Mouse (Mus musculus) MEL (cell line): Measurements from ENCODE around the gene Grsf1. TPM values are rescaled to one million over a fixed set of nuclear protein-coding genes. Genes with fewer than 3 reads are reported as not detected.

Source experiments
- DNase-seq: peaks from one replicate; pipeline ENCODE4 v3.0.0; 2011; ENCODE audit warnings: low read depth, low spot score
- H3K27ac ChIP-seq: 2 replicates; pipeline ENCODE4 v1.5.1; 2012; ENCODE audit warnings: low read depth, mild to moderate bottlenecking, control low read depth, low read length, moderate library complexity; ENCODE audit not compliant: control insufficient read depth
- H3K27me3 ChIP-seq, 2 experiments: fragments of 150-350 bp in 1 of 2; sonication (generic) in 1 of 2; 2 replicates each; pipeline ENCODE4 v1.6.1; 2012; ENCODE audit warnings: low read length in 2 of 2, mild to moderate bottlenecking in 2 of 2, improper control_type of control experiment in 1 of 2, moderate library complexity in 1 of 2; ENCODE audit not compliant: insufficient read depth in 2 of 2, control insufficient read depth in 1 of 2
- H3K36me3 ChIP-seq, 2 experiments: 2 replicates each; pipeline ENCODE4 v1.6.1; 2012 to 2014; ENCODE audit warnings: low read length in 2 of 2, improper control_type of control experiment in 1 of 2, inconsistent platforms in 1 of 2, mild to moderate bottlenecking in 1 of 2; ENCODE audit not compliant: insufficient read depth in 2 of 2, control insufficient read depth in 1 of 2
- H3K4me1 ChIP-seq, 2 experiments: fragments of 150-350 bp in 1 of 2; sonication (generic) in 1 of 2; 2 replicates each; pipeline ENCODE4 v1.6.1; 2012; ENCODE audit warnings: low read length in 2 of 2, improper control_type of control experiment in 1 of 2, mild to moderate bottlenecking in 1 of 2; ENCODE audit not compliant: insufficient read depth in 2 of 2, control insufficient read depth in 1 of 2
- H3K4me3 ChIP-seq, 2 experiments: fragments of 150-350 bp in 1 of 2; sonication (generic) in 1 of 2; 2 replicates each; pipeline ENCODE4 v1.5.1; 2012; ENCODE audit warnings: low read depth in 2 of 2, low read length in 2 of 2, mild to moderate bottlenecking in 2 of 2, moderate library complexity in 2 of 2, control low read depth in 1 of 2, improper control_type of control experiment in 1 of 2; ENCODE audit not compliant: control insufficient read depth in 1 of 2, insufficient read depth in 1 of 2
- H3K79me2 ChIP-seq: 2 replicates; pipeline ENCODE4 v1.6.1; 2012; ENCODE audit warnings: mild to moderate bottlenecking, low read length, moderate library complexity; ENCODE audit not compliant: control insufficient read depth, poor library complexity, insufficient read depth
- H3K9ac ChIP-seq: 2 replicates; pipeline ENCODE4 v1.6.1; 2012; ENCODE audit warnings: low read depth, mild to moderate bottlenecking, control low read depth, low read length, moderate library complexity; ENCODE audit not compliant: control insufficient read depth, poor library complexity, severe bottlenecking
- H3K9me3 ChIP-seq: fragments of 150-350 bp; sonication (generic); replicated peaks from 2 replicates; pipeline ENCODE4 v1.6.1; 2012; ENCODE audit warnings: mild to moderate bottlenecking, low read length, improper control_type of control experiment, moderate library complexity; ENCODE audit not compliant: insufficient read depth
- BHLHE40 ChIP-seq: IDR thresholded peaks from 2 replicates; pipeline ENCODE4 v1.6.1; 2012; ENCODE audit warnings: low read depth, mild to moderate bottlenecking, inconsistent platforms, low read length, improper control_type of control experiment, borderline replicate concordance
- CHD2 ChIP-seq: IDR thresholded peaks from 2 replicates; pipeline ENCODE4 v1.6.1; 2011; ENCODE audit warnings: low read length, improper control_type of control experiment
- CTCF ChIP-seq, 3 experiments: IDR thresholded peaks in 2 of 3; conservative IDR thresholded peaks in 1 of 3; 2 replicates each; pipeline ENCODE4 v1.5.1; 2011 to 2012; ENCODE audit warnings: low read length in 3 of 3, low read depth in 2 of 3, mild to moderate bottlenecking in 2 of 3, improper control_type of control experiment in 1 of 3, inconsistent platforms in 1 of 3, mixed read lengths in 1 of 3, moderate library complexity in 1 of 3; ENCODE audit not compliant: control insufficient read depth in 1 of 3, insufficient read depth in 1 of 3, poor library complexity in 1 of 3, severe bottlenecking in 1 of 3
- EP300 ChIP-seq, 2 experiments: IDR thresholded peaks; 2 replicates each; pipeline ENCODE4 v1.6.1; 2011; ENCODE audit warnings: improper control_type of control experiment in 2 of 2, low read length in 2 of 2, low read depth in 1 of 2, mild to moderate bottlenecking in 1 of 2
- ETS1 ChIP-seq: IDR thresholded peaks from 2 replicates; pipeline ENCODE4 v1.6.1; 2012; ENCODE audit warnings: low read depth, mild to moderate bottlenecking, inconsistent platforms, low read length, improper control_type of control experiment, moderate library complexity
- GATA1 ChIP-seq: IDR thresholded peaks from 2 replicates; pipeline ENCODE4 v1.6.1; 2011; ENCODE audit warnings: low read depth, low read length, improper control_type of control experiment
- JUND ChIP-seq: IDR thresholded peaks from 2 replicates; pipeline ENCODE4 v1.6.1; 2011; ENCODE audit warnings: low read depth, mild to moderate bottlenecking, improper control_type of control experiment, low read length
- MEF2A ChIP-seq: IDR thresholded peaks from 2 replicates; pipeline ENCODE4 v1.6.1; 2014; ENCODE audit warnings: low read depth, mild to moderate bottlenecking, inconsistent platforms, low read length, improper control_type of control experiment; ENCODE audit not compliant: poor library complexity, insufficient replicate concordance, severe bottlenecking; ENCODE audit errors: extremely low read depth
- NELFE ChIP-seq: IDR thresholded peaks from 2 replicates; pipeline ENCODE4 v1.6.1; 2011; ENCODE audit warnings: low read depth, low read length, improper control_type of control experiment
- POLR2AphosphoS2 ChIP-seq: IDR thresholded peaks from 2 replicates; pipeline ENCODE4 v1.6.1; 2011; ENCODE audit warnings: low read length, improper control_type of control experiment
- RCOR1 ChIP-seq: IDR thresholded peaks from 2 replicates; pipeline ENCODE4 v1.6.1; 2012; ENCODE audit warnings: low read depth, mild to moderate bottlenecking, inconsistent platforms, low read length, improper control_type of control experiment
- TAL1 ChIP-seq: IDR thresholded peaks from 2 replicates; pipeline ENCODE4 v1.6.1; 2012; ENCODE audit warnings: mild to moderate bottlenecking, inconsistent platforms, low read length, moderate library complexity, mixed read lengths
- USF1 ChIP-seq: IDR thresholded peaks from 2 replicates; pipeline ENCODE4 v1.6.1; 2014; ENCODE audit warnings: low read depth, mild to moderate bottlenecking, inconsistent platforms, low read length, improper control_type of control experiment, moderate library complexity
- ZMIZ1 ChIP-seq: IDR thresholded peaks from 2 replicates; pipeline ENCODE4 v1.6.1; 2012; ENCODE audit warnings: low read depth, mild to moderate bottlenecking, inconsistent platforms, low read length, improper control_type of control experiment, moderate library complexity
- ZNF384 ChIP-seq: IDR thresholded peaks from 2 replicates; pipeline ENCODE4 v1.6.1; 2012; ENCODE audit warnings: low read depth, mild to moderate bottlenecking, inconsistent platforms, low read length, improper control_type of control experiment
- polyA plus RNA-seq, 2 experiments: library from polyadenylated mRNA; stranded (reverse) in 1 of 2; unstranded in 1 of 2; fragments of >175 nt in 1 of 2; fragments of >200 nt in 1 of 2; gene quantifications; 2 replicates each; pipeline versions ENCODE4 v1.2.1 to v1.2.4; 2012; ENCODE audit warnings: low replicate concordance in 2 of 2, low read depth in 1 of 2; ENCODE audit not compliant: insufficient read length in 2 of 2, insufficient read depth in 1 of 2, missing spikeins in 1 of 2
- total RNA-seq: library from RNA; depleted of rRNA; stranded (reverse); fragments of 300-350 nt; gene quantifications from 2 replicates; pipeline ENCODE4 v1.2.3, GENCODE M21; 2012

Gene Grsf1
- total and polyA plus RNA-seq, 3 experiments, result 49.4 to 62.8 TPM; not detected in 1

DNA sequence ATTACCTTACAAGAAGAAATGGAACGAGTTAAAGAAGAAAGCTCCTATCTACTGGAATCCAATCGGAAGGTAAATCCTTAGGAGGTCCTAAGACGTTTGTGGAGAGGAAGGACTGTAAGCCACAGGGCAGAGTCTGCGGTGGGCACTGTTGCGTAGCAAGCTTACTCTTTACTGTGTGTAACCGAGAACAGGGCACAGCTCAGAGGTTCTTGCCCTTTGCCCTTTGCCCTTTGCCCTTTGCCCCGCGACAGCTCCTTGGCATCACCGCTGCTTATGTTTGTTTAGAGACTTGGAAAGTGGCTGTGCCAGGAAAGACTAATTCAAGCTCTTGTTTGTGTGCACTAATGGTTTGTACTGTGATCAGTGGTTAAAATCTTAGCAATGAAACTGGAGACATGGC, 43.5 kb downstream of the Grsf1 start:
- TF ChIP-seq NELFE, result no peak
- no peak for TF ChIP-seq RCOR1
- TF ChIP-seq ZMIZ1, result no peak
- TF ChIP-seq POLR2AphosphoS2, result no peak
- TF ChIP-seq BHLHE40, result no peak
- no peak for TF ChIP-seq TAL1
- no peak for TF ChIP-seq USF1
- no peak for TF ChIP-seq GATA1
- TF ChIP-seq ETS1, result no peak
- TF ChIP-seq CTCF (IDR thresholded peaks at IDR 0.05 in 2 of 3, conservative IDR thresholded peaks at IDR 0.05 in 1 of 3; ENCODE audit: control insufficient read depth in 1 of 3, insufficient read depth in 1 of 3, low read depth in 2 of 3, low read length in 3 of 3, poor library complexity in 1 of 3, severe bottlenecking in 1 of 3), result no peak
- no peak for TF ChIP-seq ZNF384
- TF ChIP-seq JUND, result no peak
- TF ChIP-seq MEF2A, result no peak
- TF ChIP-seq, all 39 proteins: peak for 0
- H3K27ac ChIP-seq, result no peak overlapping the region
- H3K9ac ChIP-seq, result no peak overlapping the region
- DNase-seq, result no peak
- H3K9me3 ChIP-seq, result no peaks in the 10 kb centered on the region
- H3K79me2 ChIP-seq, result no peaks in the 10 kb centered on the region
- H3K36me3 ChIP-seq, result peaks cover 0 to 12% of the 10 kb centered on the region in 2 experiments; a peak in 2 of 4 replicates
- H3K4me1 ChIP-seq, result peaks cover 2 to 11% of the 10 kb centered on the region in 2 experiments; a peak in 3 of 4 replicates
- H3K4me3 ChIP-seq, result no peak overlapping the region
- no peaks in the 10 kb centered on the region for H3K27me3 ChIP-seq

DNA sequence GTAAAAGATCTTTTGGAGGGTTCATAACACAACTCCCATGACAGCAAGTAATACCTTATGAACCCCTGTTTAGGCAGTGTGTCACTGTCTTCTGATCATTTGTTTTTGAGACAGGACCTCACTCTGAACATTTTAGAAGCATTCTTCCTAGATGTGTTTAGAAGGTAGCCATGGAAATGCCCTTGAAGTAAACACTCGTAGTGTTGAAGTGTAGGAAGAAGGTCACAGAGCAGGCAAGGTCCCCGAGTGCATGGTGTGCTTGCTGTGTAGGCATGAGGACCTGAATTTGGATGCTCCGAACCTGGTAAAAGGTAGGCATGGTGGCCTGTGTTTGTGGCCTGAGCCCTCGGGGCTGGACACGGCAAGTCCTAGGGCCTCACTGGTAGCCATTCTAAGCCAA, 44.4 kb downstream of the Grsf1 start:
- peaks cover 5 to 14% of the 10 kb centered on the region in 2 experiments for H3K4me1 ChIP-seq
- TF ChIP-seq EP300 (IDR thresholded peaks at IDR 0.05; ENCODE audit: low read depth in 1 of 2, low read length in 2 of 2) (no peak), CHD2 (no peak), RCOR1 (no peak), CTCF (IDR thresholded peaks at IDR 0.05 in 2 of 3, conservative IDR thresholded peaks at IDR 0.05 in 1 of 3; ENCODE audit: control insufficient read depth in 1 of 3, insufficient read depth in 1 of 3, low read depth in 2 of 3, low read length in 3 of 3, poor library complexity in 1 of 3, severe bottlenecking in 1 of 3) (no peak)
- TF ChIP-seq, all 39 proteins: peak for 0
- no peaks in the 10 kb centered on the region for H3K9me3 ChIP-seq
- no peaks in the 10 kb centered on the region for H3K27me3 ChIP-seq
- H3K9ac ChIP-seq, result no peak overlapping the region
- no peak overlapping the region for H3K27ac ChIP-seq
- H3K79me2 ChIP-seq, result no peaks in the 10 kb centered on the region
- H3K4me3 ChIP-seq, result no peak overlapping the region
- DNase-seq, result no peak
- H3K36me3 ChIP-seq, result peaks cover 0 to 18% of the 10 kb centered on the region in 2 experiments; a peak in 2 of 4 replicates
